Mouse (Mus musculus) thymus, postnatal 10 days (tissue): ENCODE data around the gene Blvra.
"Not testable (repeated sequence)": the region's sequence is repeated elsewhere in the genome, so short reads cannot be mapped to it uniquely, and the experiment has no call there.

Source experiments
- DNase-seq, 2 experiments: peaks; one replicate each; pipeline ENCODE4 v3.0.0; 2021; ENCODE audit warnings: low spot score in 2 of 2

Gene Blvra

DNA sequence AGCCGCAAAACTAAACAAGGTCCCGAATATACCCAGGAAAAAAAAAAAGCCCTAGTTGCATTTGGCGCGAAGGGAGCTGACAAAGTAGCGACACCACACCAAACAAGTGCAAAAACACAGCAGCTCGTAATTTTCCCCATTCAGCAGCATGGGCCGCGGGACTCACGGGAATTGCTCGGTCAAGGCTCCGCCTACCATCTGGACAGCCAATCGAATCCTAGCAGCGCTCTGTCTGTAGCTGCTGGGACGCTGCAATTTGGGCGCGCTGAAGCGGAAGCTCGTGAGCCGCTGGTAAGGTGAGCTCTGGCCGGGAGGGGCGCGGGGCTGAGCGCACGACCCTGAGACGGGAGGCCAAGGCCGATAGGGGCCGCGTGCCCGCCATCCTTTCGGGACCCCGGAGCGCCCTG is at the start of gene Blvra:
TSS of gene Blvra (plus strand) at position 231 of the 407 bp plus-strand sequence.
- DNase-seq, result peak; percentile 84 to 86

DNA sequence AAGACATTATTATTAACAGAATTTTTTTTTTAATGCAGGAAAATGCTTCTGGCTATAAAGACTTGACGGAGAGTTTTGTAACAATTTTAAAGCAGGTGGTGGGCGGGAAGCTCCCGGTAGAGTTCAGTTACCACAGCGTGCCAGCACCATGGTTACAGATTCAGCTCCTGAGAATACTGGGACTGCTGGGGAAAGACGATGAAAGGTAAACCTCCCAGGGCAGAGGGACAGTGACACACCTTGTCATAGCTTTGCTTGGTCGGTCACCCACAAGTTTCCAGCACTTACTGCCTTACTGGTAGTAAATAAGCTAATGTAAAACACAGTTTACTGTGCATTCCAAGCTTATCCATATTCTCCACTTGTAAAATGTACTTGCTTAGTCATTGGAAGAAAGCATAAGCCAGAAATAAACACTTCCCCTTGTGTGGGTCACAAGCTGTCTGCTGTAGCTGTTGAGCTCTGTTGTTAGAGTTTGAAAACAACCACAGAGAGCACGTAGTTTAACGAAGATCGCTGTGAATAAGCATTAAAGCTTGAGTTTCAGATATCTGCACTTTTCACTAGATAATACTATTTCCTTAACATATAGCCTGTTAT is 35.4 kb upstream of the Blvra start:
- no peak for DNase-seq

DNA sequence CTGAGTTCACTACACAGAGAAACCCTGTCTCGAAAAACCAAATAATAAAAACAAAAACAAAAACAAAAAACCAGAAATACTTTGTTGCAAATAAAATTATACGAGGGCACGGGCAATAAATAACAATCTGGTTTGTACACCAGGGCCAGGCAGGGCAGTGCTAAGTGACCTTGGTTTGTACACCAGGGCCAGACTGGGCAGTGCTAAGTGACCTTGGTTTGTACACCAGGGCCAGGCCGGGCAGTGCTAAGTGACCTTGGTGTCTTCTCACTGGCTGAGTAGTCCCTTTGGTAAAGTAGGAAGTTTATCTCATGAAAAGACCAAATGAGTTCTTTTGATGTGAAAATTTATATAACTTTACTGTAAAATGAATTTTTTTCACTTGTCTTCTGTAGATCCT is 33.2 kb upstream of the Blvra start:
- no peak for DNase-seq

DNA sequence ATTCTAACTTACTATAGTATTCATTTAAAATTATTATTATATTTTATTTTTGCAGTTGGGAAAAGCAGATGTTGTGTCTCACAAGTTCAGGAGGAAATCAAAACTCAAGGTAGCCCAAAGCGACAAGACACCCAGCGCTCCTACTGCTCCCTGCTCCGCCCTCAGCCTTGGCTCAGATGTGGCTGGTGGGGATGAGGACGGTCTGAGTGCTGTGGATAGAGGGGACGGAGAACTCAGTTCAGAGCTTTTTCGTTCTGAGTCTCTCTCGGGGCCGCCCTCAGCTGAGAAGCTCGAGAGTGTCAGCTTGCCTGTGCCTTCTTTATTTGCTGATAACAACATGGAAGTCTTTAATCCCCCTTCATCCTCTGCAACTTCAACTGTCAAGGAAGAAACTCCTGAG is 9.0 kb upstream of the Blvra start:
- DNase-seq, result no peak

DNA sequence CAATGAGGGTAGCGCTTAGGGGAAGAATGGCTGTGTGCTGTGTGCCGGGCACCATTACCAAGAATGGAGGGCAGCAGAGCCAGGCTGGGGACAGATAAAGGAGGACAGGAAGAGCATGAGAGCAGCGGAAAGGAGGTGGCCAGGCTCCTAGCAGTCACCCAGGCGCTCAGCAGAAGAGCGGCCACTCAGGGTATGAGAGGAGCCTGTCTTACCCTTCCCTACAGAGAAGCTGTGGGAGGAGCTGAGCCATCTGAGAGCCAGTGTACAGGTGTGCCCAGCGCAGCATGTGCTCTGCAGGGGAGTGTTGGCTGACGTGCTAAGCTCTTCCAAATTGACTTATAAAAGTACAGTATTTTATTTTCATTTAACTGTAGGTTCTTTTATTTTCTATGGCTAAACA is 1.7 kb upstream of the Blvra start:
- no peak for DNase-seq

DNA sequence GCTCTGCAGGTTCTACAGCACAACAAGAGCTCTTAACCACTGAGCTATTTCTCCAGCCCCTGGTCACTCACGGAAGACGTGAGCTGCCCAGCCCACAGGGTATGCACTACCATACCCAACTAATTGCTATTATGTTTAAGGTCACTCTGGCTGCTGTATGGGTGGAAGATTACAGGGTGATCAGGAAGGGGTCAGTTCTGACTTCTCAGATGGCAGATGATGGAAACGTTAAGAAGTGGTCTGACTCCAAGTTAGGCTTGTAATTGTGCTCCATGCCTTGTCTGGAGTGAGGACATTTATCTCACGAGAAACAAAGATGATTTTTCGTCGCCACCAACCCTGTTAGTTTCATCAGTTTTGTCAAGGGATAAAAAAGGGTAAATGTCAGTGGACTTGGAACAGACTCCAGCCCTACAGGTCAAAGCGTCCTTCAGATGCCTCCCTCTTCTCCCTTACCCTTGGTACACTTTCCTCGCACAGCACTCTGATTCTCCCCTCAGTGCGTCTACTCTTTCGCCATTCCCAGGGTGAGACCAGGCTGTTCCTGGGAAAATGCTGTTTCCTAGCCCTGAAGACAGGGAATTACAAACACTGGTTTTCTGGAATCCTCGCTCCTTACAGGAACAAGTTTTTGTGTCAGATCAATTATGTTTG is 557 bp upstream of the Blvra start:
- no peak for DNase-seq

DNA sequence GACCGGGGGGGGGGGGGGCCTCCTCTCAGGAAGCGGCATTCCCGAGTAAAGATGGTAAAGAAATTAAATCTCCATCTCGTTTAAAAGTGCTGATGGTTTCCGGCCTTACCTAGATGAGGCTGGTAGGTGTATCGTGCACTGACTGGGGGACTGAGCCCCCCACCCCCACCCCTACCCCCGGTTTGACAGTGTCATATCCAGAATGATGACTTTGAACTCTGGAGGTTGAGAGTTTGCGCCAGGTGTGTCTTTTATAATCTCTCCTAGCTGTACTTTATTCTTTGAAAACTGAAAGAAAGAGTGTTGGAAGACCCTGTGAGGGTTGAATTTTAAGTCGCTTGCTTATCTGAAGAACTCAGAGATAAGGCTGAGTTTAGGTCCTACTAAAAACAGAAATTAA is 414 bp downstream of the Blvra start:
- no peak for DNase-seq

DNA sequence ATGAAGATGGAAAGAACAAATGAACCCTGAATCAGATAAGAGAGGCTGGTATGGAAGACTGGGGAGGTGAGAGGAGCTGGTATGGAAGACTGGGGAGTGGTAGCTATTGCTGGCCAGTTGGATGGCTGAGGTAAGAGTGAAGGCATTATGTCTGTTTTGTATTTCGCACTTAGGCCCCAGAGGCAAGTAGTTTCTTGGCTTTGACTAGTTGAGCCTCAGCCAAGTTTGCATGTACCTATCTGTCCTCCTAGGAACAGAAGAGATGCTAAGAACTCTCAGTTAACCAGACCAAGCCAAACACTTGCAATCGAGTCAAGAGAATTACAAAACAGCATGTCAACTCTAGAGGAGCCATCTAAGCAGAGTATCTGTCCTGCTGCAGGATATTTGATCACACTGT is 3.7 kb downstream of the Blvra start:
- no peak for DNase-seq

DNA sequence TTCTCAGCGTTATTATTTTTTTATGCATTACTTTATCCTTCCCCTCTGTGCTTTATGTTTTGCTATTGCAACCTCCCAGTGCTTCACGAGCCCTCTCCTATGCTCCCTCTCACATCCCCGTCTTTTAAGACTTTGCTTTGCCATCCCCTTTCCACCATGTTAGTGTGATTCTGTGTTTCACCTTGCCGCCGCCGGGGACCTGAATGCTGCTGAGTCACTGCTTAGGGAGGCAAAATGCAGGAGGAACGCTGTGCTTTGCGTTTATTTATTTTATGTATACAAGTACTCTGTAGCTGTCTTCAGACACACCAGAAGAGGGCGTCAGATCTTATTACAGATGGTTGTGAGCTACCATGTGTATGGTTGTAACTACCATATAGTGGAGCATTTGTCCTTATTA is 7.1 kb downstream of the Blvra start:
- DNase-seq, result no peak

DNA sequence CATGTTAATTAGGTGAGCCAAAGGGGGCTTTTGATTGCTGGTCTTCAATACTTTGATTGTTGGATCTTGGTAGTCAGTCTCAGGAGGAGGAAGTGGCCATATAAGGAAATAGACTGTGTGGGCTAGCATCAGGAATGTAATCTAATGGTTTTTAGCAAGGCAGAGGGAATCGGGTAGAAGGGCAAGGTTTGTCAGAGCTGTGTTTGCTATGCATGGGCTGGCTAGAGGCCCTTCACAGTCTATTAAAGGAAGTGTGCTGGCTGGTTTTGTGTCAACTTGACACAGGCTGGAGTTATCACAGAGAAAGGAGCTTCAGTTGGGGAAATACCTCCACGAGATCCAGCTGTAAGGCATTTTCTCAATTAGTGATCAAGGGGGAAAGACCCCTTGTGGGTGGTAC is 8.6 kb downstream of the Blvra start:
- DNase-seq, result not testable (repeated sequence)

DNA sequence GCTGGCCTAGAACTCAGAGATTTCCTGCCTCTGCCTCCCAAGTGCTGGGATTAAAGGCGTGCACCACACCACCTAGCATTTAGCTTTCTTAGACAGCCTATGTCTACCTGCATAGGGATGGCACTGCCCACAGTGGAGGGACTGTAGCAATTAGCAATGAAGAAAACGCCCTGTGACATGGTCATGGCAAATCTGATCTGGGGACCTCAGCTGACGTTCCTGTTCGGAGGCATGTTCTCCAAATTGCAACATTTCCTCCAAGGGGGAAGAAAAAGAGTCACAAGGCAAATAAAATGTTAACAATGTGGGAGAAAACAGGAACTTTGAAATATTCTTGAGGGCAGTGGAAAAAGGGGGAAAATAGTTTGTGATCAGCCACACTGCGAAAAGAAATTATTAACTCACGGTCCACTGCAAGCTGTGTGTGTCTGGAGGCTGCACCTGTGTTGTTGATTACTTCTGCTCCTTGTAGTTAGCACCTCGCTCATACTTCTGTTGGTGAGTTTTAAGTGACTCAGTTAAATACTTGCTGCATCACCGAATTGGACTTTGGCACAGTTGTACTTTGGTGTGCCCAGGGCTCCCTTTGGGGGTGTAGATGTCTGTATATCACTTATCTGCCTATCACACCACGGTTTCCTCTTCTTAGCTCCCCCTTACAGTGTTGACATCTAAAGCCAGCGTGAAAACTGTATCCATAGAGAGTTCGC is 9.6 kb downstream of the Blvra start:
- no peak for DNase-seq

DNA sequence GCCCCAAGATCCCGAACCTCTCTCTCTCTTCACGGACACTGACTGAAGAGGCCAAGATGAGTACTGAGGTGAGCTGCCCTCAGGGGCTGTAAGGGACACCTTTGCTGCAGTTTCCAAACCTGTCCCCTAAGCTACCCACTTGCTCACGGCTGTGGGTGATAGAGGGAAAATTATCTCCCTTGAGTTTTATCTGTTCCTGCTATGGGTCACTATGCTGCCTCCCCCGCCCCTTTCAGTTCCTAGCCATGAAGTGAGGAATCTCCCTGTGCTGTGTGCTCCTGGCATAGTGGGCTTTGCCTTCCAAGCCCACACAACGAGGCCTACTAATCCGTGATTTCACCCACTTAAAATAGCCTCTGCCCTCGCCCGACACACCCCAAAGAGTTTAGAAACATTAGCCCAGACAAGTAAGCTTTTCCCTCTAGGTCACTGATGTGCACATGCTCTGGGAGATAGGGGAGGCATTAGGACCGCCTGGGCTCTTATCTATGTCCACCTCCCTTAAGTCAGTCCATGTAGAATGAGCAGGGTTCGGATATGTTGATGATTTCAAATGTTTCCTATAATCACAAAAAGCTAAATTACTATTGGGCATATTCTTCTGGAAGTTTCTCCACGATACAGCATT is 10.2 kb downstream of the Blvra start:
- no peak for DNase-seq

DNA sequence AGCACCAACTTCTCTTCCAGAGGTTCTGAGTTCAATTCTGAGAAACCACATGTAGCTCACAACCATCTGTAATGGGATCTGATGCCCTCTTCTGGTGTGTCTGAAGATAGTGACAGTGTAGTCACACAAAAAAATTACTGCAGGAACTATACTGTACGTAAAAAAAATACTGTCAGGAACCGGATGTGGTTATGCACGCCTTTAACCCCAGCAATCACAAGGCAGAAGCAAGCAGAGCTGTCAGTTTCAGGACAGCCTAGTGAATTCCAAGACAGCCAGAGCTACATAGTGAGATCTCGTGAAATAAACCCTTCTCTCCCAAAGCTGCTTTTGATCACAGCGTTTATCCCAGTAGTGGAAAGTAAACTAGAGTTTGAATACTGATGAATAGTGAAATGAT is 15.8 kb downstream of the Blvra start:
- DNase-seq, result peak in 1 of 2 experiments; percentile 23

DNA sequence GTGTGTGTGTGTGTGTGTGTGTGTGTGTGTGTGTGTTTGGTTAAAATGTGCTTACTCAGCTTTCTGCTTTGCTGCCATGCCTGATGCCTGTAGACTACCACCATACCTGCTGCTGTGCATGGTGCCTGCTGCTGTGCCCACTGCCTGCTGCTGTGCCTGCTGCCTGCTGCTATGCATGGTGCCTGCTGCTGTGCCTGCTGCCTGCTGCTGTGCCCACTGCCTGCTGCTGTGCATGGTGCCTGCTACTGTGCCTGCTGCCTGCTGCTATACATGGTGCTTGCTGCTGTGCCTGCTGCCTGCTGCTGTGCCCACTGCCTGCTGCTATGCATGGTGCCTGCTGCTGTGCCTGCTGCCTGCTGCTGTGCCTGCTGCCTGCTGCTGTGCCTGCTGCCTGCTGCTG is 19.7 kb downstream of the Blvra start:
- not testable (repeated sequence) for DNase-seq

DNA sequence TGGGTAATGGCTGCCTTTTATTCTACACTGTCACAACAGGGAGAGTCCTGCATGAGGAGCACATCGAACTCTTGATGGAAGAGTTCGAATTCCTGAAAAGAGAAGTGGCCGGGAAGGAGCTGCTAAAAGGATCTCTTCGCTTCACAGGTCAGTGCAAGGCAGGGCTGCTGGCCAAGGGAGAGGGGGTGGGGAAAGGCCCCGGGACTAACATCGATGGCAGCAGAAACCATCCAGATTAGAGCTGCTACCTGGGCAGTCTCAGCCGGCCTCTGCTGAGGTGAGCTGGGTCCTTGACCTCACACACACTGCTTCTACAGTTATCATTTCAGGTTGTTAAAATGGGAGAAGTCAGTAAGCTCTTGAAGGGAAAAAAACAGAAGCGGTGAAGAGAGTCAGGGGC is 21.5 kb downstream of the Blvra start:
- DNase-seq, result no peak

DNA sequence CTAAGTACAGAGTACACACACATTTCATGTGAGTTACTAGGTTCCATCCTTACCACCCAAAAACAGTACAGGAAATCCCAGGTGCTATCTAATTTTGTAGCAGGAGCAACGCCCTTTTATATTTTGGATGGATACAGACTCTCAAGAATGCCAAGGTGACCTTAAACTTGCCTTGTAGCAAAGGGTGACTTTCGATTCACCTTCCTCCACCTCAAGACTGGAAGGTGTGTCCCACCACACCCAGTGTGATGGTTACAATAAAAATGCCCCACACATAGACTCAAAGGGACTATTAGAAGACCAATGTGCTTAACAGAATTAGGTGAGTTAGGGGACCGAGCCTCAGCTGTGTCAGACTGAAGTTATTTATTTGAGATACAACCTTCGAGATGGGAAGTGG is 38.5 kb downstream of the Blvra start:
- DNase-seq, result no peak

DNA sequence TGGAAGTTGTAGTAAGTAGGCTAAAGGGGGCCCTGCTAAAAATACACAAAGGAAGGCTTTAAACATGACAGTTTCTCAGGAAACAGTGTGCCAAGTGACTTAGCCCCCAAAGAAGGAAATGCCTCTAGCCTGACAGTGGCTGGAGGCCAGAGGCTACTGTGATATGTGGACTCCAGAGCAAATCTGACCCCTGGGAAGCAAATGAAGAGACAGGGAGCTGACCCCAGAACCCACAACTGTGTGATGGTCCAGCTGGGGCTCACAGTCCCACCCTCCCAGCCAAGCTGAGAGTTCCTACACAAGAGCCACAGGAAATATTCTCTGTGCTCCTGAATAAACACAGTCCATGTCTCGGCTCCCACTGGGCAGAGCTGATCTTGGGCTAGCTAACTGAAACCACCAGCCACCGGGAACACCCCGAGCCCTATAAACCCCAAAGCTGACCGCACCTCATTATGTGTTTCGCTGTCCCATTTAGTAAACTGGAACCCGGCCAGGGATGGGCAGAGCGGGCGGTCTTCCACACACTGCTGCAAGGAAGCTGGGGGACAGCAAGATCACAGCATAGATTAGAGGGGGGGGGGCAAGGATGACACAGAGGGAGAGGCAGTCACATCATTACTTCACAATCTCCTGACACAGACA is 51.2 kb downstream of the Blvra start:
- DNase-seq, result no peak

DNA sequence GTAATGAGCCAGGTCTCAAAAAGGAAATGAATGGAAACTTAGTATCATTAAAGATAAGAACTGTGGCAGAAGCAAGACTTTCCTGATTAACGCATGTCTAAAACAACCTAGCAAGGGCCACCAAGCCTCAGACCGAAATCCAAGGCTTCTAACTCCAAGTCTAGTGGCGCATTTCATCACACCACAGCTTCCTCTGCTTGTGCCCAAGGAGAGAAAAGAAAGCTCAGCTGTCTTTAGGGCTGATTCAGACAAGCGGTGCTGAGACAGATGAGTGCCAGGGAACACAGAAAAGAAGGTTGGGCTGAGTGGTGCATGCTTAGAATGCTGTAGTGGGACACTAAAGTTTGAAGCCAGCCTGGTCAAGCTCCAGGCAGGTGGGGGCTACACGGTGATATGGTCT is 58.5 kb downstream of the Blvra start:
- DNase-seq, result no peak

DNA sequence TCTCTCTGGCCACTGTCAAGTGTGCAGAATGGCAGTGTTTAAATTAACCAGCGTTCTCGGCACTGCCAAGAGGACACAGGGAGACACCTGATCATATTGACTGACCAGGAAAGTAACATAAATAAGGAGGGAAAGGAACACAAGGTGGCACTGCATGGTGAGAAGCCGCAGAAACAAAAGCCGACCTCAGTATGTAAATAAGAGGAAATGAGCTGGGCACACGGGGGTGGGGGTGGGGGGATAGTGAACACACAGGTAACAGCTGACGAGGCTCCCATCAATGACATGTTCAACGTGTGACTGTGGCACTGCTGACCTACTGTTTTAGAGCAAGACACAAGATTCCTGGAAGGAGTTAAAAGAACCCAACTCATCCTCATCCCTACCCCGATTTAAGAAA is 60.9 kb downstream of the Blvra start:
- DNase-seq, result no peak

DNA sequence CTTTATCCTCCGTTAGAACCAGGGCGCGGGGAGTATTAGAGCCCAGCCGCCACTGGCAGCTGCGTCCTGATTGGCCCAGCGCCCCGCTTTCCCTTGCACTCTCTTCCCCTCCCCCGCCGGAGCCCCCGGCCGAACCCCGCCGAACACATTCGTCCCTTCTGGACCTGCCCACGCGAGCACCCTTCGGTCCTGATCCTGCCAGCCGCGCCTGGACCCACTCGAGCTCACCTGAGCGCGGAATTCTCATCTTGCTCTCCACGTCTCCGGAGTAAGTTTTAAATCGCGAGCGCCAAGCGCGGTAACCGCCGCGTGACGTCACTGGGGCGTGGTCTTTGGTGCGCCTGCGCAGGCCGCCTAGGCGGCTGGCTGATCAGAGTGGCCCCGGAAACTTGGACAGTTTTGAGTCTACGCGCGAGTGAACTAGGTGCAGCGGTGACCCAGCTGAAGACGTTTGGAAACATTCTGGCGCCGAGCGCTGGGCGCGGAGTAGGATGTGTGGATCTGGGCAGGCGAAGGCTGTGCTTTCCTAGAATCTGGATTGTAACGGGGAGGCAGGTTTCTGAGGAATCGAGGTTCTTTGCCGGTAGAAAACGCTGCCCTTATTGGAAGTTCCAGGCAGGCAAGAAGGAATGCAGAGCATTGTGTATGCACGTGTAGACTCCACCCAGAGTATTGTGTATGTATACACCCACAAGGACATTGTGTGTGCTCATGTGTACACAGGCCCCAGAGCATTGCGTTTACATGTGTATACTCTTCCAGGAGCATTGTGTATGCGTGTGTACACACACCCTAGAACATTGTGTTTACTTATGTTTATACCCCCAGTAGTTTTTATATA is 63.4 kb downstream of the Blvra start, which contains the start of gene Ncaph:
TSS of gene Ncaph (minus strand) at position 334 of the 841 bp plus-strand sequence.
- DNase-seq, result peak; percentile 89 to 97

DNA sequence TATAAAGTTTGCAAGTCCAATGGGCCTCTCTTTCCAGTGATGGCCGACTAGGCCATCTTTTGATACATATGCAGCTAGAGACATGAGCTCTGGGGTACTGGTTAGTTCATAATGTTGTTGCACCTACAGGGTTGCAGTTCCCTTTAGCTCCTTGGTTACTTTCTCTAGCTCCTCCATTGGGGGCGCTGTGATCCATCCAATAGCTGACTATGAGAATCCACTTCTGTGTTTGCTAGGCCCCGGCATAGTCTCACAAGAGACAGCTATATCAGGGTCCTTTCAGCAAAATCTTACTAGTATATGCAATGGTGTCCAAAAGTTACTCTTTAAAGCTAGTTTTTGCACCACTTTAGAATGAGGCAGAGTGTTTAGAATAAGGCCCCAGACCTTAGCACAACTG is 64.8 kb downstream of the Blvra start:
- not testable (repeated sequence) for DNase-seq
